Mouse (Mus musculus): ENCODE data around the gene Gm20388.
A peak's percentile ranks its signal among the peaks of the same experiment; 100 is the strongest.

Gene Gm20388

GRCm38 (mm10) chr8:121949941-121950748, 2039.5 kb downstream of the Gm20388 start:
- DNase-seq (ENCODE audit: low read depth, low spot score): peak; percentile 100

- peak; percentile 71 for DNase-seq (ENCODE audit: low read depth, low spot score)
Observed at GRCm38 (mm10) chr8:121950749-121951655, 2040.4 kb downstream of the Gm20388 start.

GRCm38 (mm10) chr8:121951656-121952009, 2041.0 kb downstream of the Gm20388 start:
- no peak for DNase-seq (ENCODE audit: low read depth, low spot score)

GRCm38 (mm10) chr8:121952122-121952521, 2041.5 kb downstream of the Gm20388 start:
- no peak for DNase-seq (ENCODE audit: low read depth, low spot score)

- DNase-seq (ENCODE audit: low read depth, low spot score): no peak
Observed at GRCm38 (mm10) chr8:121952800-121953199, 2042.2 kb downstream of the Gm20388 start.

GRCm38 (mm10) chr8:121953821-121954545, 2043.3 kb downstream of the Gm20388 start:
- no peak for DNase-seq (ENCODE audit: low read depth, low spot score)

GRCm38 (mm10) chr8:121954981-121955555, 2044.4 kb downstream of the Gm20388 start:
- no peak for DNase-seq (ENCODE audit: low read depth, low spot score)

- no peak for DNase-seq (ENCODE audit: low read depth, low spot score)
Observed at GRCm38 (mm10) chr8:121955825-121956500, 2045.3 kb downstream of the Gm20388 start.

- DNase-seq (ENCODE audit: low read depth, low spot score): no peak
Observed at GRCm38 (mm10) chr8:121958395-121958794, 2047.8 kb downstream of the Gm20388 start.

GRCm38 (mm10) chr8:121962892-121963291, 2052.3 kb downstream of the Gm20388 start:
- peak; percentile 47 for DNase-seq (ENCODE audit: low read depth, low spot score)

- peak; percentile 30 for DNase-seq (ENCODE audit: low read depth, low spot score)
Observed at GRCm38 (mm10) chr8:121964716-121965512, 2054.3 kb downstream of the Gm20388 start.

GRCm38 (mm10) chr8:121966110-121966509, 2055.5 kb downstream of the Gm20388 start:
- DNase-seq (ENCODE audit: low read depth, low spot score): no peak

- DNase-seq (ENCODE audit: low read depth, low spot score): no peak
Observed at GRCm38 (mm10) chr8:121966714-121967448, 2056.2 kb downstream of the Gm20388 start.

- no peak for DNase-seq (ENCODE audit: low read depth, low spot score)
Observed at GRCm38 (mm10) chr8:121967977-121968376, 2057.3 kb downstream of the Gm20388 start.

GRCm38 (mm10) chr8:121968542-121968941, 2057.9 kb downstream of the Gm20388 start:
- no peak for DNase-seq (ENCODE audit: low read depth, low spot score)

GRCm38 (mm10) chr8:121970225-121970624, 2059.6 kb downstream of the Gm20388 start:
- no peak for DNase-seq (ENCODE audit: low read depth, low spot score)

GRCm38 (mm10) chr8:121971488-121972058, 2060.9 kb downstream of the Gm20388 start:
- DNase-seq (ENCODE audit: low read depth, low spot score): no peak

GRCm38 (mm10) chr8:121973906-121974305, 2063.3 kb downstream of the Gm20388 start:
- no peak for DNase-seq (ENCODE audit: low read depth, low spot score)

Data from CD4-positive helper T cell, adult 2 months (primary cell).